Comparison of ENCODE assay signal across 8 mouse cellular contexts in the genomic region with DNA sequence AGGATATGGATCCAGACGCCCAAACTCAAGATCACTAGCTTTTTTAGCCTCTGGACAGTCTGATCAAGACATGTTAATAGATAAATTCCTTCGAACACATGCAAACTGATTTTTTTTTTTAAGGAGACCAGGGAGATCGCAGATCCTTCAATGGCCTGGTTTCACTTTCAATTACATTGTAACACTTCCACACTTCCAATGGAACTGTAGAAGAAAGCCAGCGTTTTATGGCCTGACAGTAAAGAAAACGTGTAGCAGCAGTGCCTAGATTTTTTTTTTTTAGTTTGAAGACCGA. TPM values are rescaled to one million over a fixed set of nuclear protein-coding genes. Genes with fewer than 3 reads are reported as not detected.
DNase-seq lines count a peak whose midpoint lies in the region; ATAC-seq and TF ChIP-seq lines count a peak whose summit lies in the region.

No protein-coding gene starts in this region.

- peak overlapping the region; percentile 96 for H3K4me3 ChIP-seq in lung, adult 2 months (replicated peaks; ENCODE audit: extremely low read depth, low read depth, low read length)
- peak overlapping the region; percentile 92 for H3K4me3 ChIP-seq in embryonic facial prominence, embryonic 13.5 days
- H3K4me3 ChIP-seq in limb, embryonic 11.5 days (ENCODE audit: low read depth, low read length) = peak overlapping the region; percentile 79

- no peak overlapping the region for H3K27ac ChIP-seq in embryonic facial prominence, embryonic 13.5 days
- no peak overlapping the region for H3K27ac ChIP-seq in limb, embryonic 11.5 days (replicated peaks; ENCODE audit: low read depth, low read length)

- ATAC-seq in embryonic facial prominence, embryonic 13.5 days (ENCODE audit: insufficient number of reproducible peaks, insufficient read depth, low FRiP score, low TSS enrichment, low read depth) = no peak
- ATAC-seq in limb, embryonic 11.5 days (ENCODE audit: insufficient number of reproducible peaks, low FRiP score, low TSS enrichment, low read depth) = no peak

- H3K4me2 ChIP-seq in embryonic facial prominence, embryonic 13.5 days = peak overlapping the region; percentile 83
- peak overlapping the region; percentile 86 for H3K4me2 ChIP-seq in limb, embryonic 11.5 days (ENCODE audit: low read depth, severe bottlenecking)

- no peak for TF ChIP-seq POLR2A in lung, adult 2 months (IDR thresholded peaks at IDR 0.05; ENCODE audit: borderline replicate concordance, extremely low read depth, low read depth, low read length)

- no peaks in the 10 kb centered on the region for H3K9me3 ChIP-seq in embryonic facial prominence, embryonic 13.5 days
- H3K9me3 ChIP-seq in limb, embryonic 11.5 days (ENCODE audit: control insufficient read depth, low read length) = no peaks in the 10 kb centered on the region

- H3K4me1 ChIP-seq in lung, adult 2 months (ENCODE audit: control insufficient read depth, insufficient read depth, low read length) = peaks cover 33% of the 10 kb centered on the region
- peaks cover 25% of the 10 kb centered on the region for H3K4me1 ChIP-seq in embryonic facial prominence, embryonic 13.5 days
- H3K4me1 ChIP-seq in limb, embryonic 11.5 days (ENCODE audit: control insufficient read depth, insufficient read depth, low read length) = no peaks in the 10 kb centered on the region

- TF ChIP-seq CTCF in lung, adult 2 months (IDR thresholded peaks at IDR 0.05; ENCODE audit: insufficient read depth, low read length) = no peak

- H3K27me3 ChIP-seq in embryonic facial prominence, embryonic 13.5 days = no peaks in the 10 kb centered on the region
- H3K27me3 ChIP-seq in limb, embryonic 11.5 days (ENCODE audit: control insufficient read depth, insufficient read depth, low read length) = no peaks in the 10 kb centered on the region

- under 1% methylated on average over 6 of the region's 6 CpGs for WGBS in lung, adult 2 months
- WGBS in embryonic facial prominence, embryonic 13.5 days = 25% methylated on average over 6 of the region's 6 CpGs
- 31% methylated on average over 6 of the region's 6 CpGs for WGBS in limb, embryonic 11.5 days

- DNase-seq in lung, adult 2 months = no peak
- no peak for DNase-seq in lung, postnatal 10 days
- no peak for DNase-seq in limb, embryonic 11.5 days (ENCODE audit: low spot score)
- DNase-seq in retina, postnatal 1 day = peak; percentile 27
- DNase-seq in cerebellum, adult 11 months = no peak
- no peak for DNase-seq in MN1 (ENCODE audit: low spot score)
- DNase-seq in cerebellum, adult 9-10 months = no peak

- H3K9ac ChIP-seq in embryonic facial prominence, embryonic 13.5 days = peak overlapping the region; percentile 87
- H3K9ac ChIP-seq in limb, embryonic 11.5 days (ENCODE audit: low read length) = no peak overlapping the region

- no peaks in the 10 kb centered on the region for H3K36me3 ChIP-seq in embryonic facial prominence, embryonic 13.5 days
- no peaks in the 10 kb centered on the region for H3K36me3 ChIP-seq in limb, embryonic 11.5 days (ENCODE audit: control insufficient read depth, insufficient read depth, low read length)

RNA-seq across cellular contexts. Expression of a gene that starts 1.2 kb away (rescaled TPM):
- 25.4 and 27.9 TPM in 2 replicates for polyA plus RNA-seq in lung, adult 2 months (2012; rRNA removed)
- polyA plus RNA-seq in embryonic facial prominence, embryonic 13.5 days (2015; fragmentation: Nextera tagmentation; extraction: Ambion mirVana) = 4.3 and 6.0 TPM in 2 replicates
- 6.6 and 12.0 TPM in 2 replicates for polyA plus RNA-seq in limb, embryonic 11.5 days (2014; fragmentation: Nextera tagmentation; extraction: Ambion mirVana)

RNA-seq across cellular contexts. Expression of a gene that starts 48.1 kb away (rescaled TPM):
- 10.1 and 18.3 TPM in 2 replicates for polyA plus RNA-seq in lung, adult 2 months (2012; rRNA removed)
- polyA plus RNA-seq in embryonic facial prominence, embryonic 13.5 days (2015; fragmentation: Nextera tagmentation; extraction: Ambion mirVana) = 25.6 and 27.3 TPM in 2 replicates
- 25.8 and 28.2 TPM in 2 replicates for polyA plus RNA-seq in limb, embryonic 11.5 days (2014; fragmentation: Nextera tagmentation; extraction: Ambion mirVana)
